Mouse (Mus musculus) adrenal gland, postnatal 14 days (tissue): ENCODE data around the gene Sdhd. TPM values are rescaled to one million over a fixed set of nuclear protein-coding genes. Genes with fewer than 3 reads are reported as not detected.

Experiments
- total RNA-seq: library from RNA; stranded (reverse); gene quantifications from 2 replicates; pipeline ENCODE4 v1.2.3, GENCODE M21; 2021

Gene Sdhd
- total RNA-seq, 1 experiment from 2014 or later = 565 TPM

Other genes with a start within 250 kb of the Sdhd start
- gene Plet1, start 109.3 kb downstream of the Sdhd start, total RNA-seq = 0.33 and 0.41 TPM in 2 replicates
- gene Pts, start 75.1 kb downstream of the Sdhd start, total RNA-seq = 68.9 and 73.9 TPM in 2 replicates
- gene Il18, start 49.0 kb downstream of the Sdhd start, total RNA-seq = 5.7 and 8.4 TPM in 2 replicates
- gene Bco2, start 48.6 kb downstream of the Sdhd start, total RNA-seq = 2.1 and 3.7 TPM in 2 replicates
- not detected in 2 replicates for gene Tex12, start 42.5 kb downstream of the Sdhd start, total RNA-seq
- gene Timm8b, start 98 bp upstream of the Sdhd start, total RNA-seq = 171 and 184 TPM in 2 replicates
- gene Pih1d2, start 13.5 kb upstream of the Sdhd start, total RNA-seq = 1.6 and 1.9 TPM in 2 replicates
- 24.3 and 25.3 TPM in 2 replicates for gene Nkapd1, start 13.7 kb upstream of the Sdhd start, total RNA-seq
- 252 and 279 TPM in 2 replicates for gene Dlat, start 56.0 kb upstream of the Sdhd start, total RNA-seq
- gene Dixdc1, start 135.7 kb upstream of the Sdhd start, total RNA-seq = 8.4 and 9.5 TPM in 2 replicates
- gene 2310030G06Rik, start 142.7 kb upstream of the Sdhd start, total RNA-seq = 6.6 and 6.9 TPM in 2 replicates
- gene Cryab, start 147.5 kb upstream of the Sdhd start, total RNA-seq = 21.4 and 29.2 TPM in 2 replicates
- 1.5 and 1.9 TPM in 2 replicates for gene Hspb2, start 148.5 kb upstream of the Sdhd start, total RNA-seq
- gene Fdxacb1, start 164.4 kb upstream of the Sdhd start, total RNA-seq = 5.7 and 6.4 TPM in 2 replicates
- gene Alg9, start 171.2 kb upstream of the Sdhd start, total RNA-seq = 26.0 and 28.4 TPM in 2 replicates
- 35.5 and 37.2 TPM in 2 replicates for gene 1110032A03Rik, start 171.7 kb upstream of the Sdhd start, total RNA-seq
- gene Ppp2r1b, start 241.5 kb upstream of the Sdhd start, total RNA-seq = 32.3 and 34.4 TPM in 2 replicates